Mouse (Mus musculus) heart, postnatal 36 days (tissue): ENCODE measurements around the gene Stpg1. TPM values are rescaled to one million over a fixed set of nuclear protein-coding genes. Genes with fewer than 3 reads are reported as not detected.

Source experiments
- DNase-seq, 2 experiments: peaks; one replicate each; pipeline ENCODE4 v3.0.0; 2021 to 2022
- intact Hi-C: fragments of 180-260 bp; cut with DNase I; formaldehyde crosslinking; loops from one replicate; pipeline ENCODE4 v1.15.1; 2025
- total RNA-seq, 2 experiments: library from RNA; stranded (reverse); gene quantifications; 2 replicates each; pipeline ENCODE4 v1.2.3; 2021

Gene Stpg1
- total RNA-seq, 2 experiments from 2014 or later = 0.38 TPM; not detected in 1

GRCm38 (mm10) chr4:135546793-135547192, 52.2 kb downstream of the Stpg1 start:
- intact Hi-C loops = no loop called here
- no peak for DNase-seq

DNA sequence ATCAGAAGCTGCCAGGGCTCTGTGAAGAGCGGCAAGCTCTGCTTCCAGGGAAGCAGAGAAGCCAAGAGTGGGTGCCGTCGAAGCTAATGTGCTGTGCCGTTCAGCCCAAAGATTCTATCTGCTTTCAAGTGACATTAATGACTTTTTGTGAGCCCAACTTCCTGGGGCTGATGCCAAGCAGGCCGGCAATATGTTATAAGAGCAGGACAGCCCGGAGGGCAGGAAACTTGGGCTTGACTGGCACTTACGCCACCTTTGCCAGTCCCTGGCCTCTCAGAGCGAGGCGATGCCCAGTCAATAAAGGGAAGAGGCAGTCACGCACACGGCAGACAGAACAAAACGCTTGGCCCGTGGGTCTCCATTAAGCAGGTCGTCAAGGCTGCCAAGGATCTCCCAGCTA, 53.0 kb downstream of the Stpg1 start:
- intact Hi-C loops = no loop called here
- no peak for DNase-seq

GRCm38 (mm10) chr4:135548108-135548507, 53.5 kb downstream of the Stpg1 start:
- DNase-seq = no peak
- intact Hi-C loops = no loop called here

- intact Hi-C loops = no loop called here
- DNase-seq = no peak
Measured at GRCm38 (mm10) chr4:135548521-135549077, 54.0 kb downstream of the Stpg1 start.

DNA sequence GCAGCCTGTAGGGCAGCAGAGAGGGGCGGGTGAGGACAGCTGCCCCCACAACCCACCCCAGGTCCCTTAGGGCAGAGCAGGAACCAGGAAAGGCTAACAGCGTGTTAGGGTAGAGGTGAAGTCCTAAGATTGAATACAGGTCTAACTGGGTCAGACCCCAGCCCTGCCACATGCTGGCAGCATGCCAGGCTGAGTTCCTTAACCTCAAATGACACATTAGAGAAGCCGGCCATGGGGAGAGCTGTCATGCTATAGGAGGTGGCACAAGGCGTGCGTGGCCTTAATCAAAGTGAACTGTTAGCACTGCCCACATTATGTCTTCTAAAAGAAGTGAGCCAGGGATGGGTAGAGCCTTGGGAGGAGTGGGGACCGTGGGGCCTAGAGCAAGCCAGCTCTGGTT, 54.7 kb downstream of the Stpg1 start:
- DNase-seq = no peak
- intact Hi-C loops = no loop called here

DNA sequence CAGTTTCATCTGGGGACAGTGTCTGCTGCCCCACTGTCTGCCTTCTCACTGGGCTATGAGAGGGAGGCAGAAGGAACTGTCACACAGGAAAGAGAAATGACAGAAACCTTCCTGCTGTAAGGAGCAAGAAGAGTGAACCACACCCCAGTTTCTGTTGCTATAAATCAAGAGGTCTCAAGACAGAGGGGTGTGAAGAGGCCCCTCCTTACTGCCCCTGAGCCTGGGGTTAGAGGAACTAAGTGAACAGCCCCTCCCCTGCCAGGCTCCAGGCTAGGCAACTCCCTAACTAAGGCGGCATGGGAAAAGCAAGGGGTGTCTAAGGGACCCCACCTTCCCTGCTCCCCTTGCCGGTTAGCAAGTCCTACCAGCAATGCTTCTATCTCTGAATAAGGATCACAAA, 69.2 kb downstream of the Stpg1 start:
- no peak for DNase-seq
- intact Hi-C loops = loop anchor here (2.0 kb wide), 1 partner anchor 95 kb away; no protein-coding TSS in a partner anchor

GRCm38 (mm10) chr4:135565400-135565799, 70.8 kb downstream of the Stpg1 start:
- intact Hi-C loops = loop anchor here (2.0 to 5.0 kb wide), 2 partner anchors 43 to 93 kb away; no protein-coding TSS in a partner anchor
- DNase-seq = peak; percentile 63 to 73

GRCm38 (mm10) chr4:135567042-135567441, 72.5 kb downstream of the Stpg1 start:
- intact Hi-C loops = loop anchor here (5.0 kb wide), 1 partner anchor 45 kb away; no protein-coding TSS in a partner anchor
- peak; percentile 25 to 41 for DNase-seq

GRCm38 (mm10) chr4:135567484-135567883, 72.9 kb downstream of the Stpg1 start:
- DNase-seq = no peak
- intact Hi-C loops = loop anchor here (5.0 kb wide), 1 partner anchor 45 kb away; no protein-coding TSS in a partner anchor

GRCm38 (mm10) chr4:135569201-135569600, 74.6 kb downstream of the Stpg1 start:
- intact Hi-C loops = loop anchor here (5.0 kb wide), 1 partner anchor 47 kb away; no protein-coding TSS in a partner anchor
- DNase-seq = no peak

DNA sequence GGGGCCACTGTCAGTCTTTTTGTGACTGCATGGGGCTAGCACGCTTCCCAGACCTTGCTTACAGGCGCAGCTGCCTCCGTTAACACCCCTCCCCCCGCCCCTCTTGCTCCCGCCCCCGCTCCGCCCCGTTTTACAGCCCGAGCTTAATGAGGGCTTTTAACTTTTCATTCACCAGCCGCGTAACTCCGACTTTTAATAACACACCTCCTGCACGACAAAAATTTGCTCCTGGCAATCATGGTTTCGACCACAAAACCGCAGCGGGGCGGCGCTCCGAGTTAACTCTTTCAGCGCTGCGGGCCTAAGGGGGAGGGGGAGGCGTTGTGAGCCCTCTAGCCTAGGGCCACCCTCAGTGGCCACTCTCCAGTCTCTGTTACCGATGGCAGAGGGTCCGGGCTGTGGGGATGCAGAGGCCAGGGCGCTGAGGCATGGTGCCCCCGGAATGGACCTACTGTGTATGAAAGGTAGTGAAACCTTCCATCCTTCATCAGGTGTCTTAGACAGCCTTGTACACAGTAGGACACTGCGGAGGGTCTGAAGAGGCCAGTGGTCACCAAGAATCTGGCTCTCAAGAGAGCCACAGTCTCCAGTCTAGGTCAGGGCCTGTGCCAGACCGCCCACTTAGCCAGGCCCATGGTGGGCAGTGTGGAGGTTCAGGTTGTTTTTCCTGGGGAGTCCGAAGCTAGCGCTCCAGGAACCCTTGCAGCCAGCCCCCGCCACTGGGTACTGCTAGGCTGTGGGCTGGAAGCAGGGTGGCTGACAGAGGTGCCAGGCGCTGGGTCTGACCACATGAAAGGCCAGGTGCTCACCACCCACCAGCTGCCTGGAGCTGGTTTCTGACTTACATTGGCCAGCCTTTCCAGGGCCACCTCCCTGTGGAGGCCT, 75.8 kb downstream of the Stpg1 start:
- intact Hi-C loops = no loop called here
- DNase-seq = peak; percentile 17 to 39

DNA sequence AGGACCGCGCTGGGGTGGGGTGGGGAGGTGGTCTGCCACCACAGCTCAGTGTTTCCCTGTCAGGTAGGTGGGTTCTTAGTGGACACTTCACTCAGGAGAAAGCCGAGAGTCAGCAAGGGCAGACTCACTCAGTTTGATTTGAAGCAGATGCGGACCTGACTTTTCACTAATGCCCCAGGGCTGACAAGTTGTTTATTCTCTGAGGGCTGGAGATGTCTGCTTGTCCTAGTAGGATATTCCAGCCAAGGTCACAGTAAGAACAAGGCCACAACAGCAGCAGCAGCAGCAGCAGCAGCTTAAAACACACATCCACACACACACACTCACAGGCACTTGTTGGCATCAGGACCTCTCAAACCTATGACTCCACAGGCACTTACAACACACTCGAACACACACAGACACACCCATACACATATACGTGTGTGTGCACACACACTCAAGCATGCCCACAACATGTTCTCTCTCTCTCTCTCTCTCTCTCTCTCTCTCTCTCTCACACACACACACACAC, 76.5 kb downstream of the Stpg1 start:
- intact Hi-C loops = no loop called here
- DNase-seq = no peak

GRCm38 (mm10) chr4:135572276-135572675, 77.7 kb downstream of the Stpg1 start:
- intact Hi-C loops = no loop called here
- no peak for DNase-seq

DNA sequence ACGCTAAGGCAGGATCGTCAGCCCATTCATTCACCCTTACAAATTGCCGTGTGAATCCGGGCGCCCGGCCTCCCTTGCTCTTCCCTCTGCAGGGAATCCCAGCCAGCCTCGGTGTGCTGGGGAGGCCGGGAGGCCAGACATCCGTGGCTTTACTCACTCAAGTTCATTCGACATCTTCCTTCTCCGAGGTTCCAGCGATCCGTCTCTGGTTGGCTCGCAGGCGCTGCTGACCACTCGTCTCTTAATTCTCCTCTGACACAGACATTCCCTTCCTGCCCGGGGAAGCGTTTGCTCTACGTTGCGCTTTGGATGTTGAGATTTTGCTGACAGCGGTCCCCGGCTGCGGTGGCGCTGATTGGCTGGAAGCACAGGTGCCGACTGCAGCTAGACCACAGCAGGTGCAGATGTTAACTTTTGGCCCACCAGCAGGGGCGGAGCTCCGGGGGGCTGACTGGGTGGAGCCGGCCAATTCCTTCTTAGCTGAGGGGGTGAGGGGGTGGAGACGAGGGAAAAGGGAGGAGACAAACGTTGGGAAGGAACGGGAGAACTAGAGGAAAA, 78.7 kb downstream of the Stpg1 start, which contains the start of gene Grhl3:
TSS of gene Grhl3 (minus strand) at position 380 of the 558 bp plus-strand sequence.
- intact Hi-C loops = no loop called here
- peak in 1 of 2 experiments; percentile 21 for DNase-seq

- intact Hi-C loops = no loop called here
- no peak for DNase-seq
Measured at GRCm38 (mm10) chr4:135575365-135576140, 81.0 kb downstream of the Stpg1 start.

DNA sequence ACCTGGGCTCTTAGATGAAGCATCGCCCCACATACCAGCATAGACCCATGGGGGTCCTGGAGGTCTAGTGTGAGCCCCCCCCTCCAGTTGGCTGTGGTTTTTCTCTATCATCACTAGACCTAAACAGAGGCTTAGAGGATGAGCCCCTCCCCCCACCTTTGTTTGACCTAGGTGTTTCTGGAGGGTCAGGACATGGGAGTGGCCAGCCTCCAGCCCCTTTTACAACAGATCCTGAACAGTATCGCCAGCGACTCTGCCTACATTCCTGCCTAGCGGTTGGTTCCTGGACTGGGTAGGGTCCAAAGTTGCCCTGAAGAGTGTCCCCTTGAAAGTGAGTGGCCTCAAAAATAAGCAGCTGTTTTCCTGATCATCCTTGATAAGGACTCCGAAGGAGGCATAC, 83.9 kb downstream of the Stpg1 start:
- intact Hi-C loops = no loop called here
- DNase-seq = no peak

GRCm38 (mm10) chr4:135579695-135580094, 85.1 kb downstream of the Stpg1 start:
- DNase-seq = no peak
- intact Hi-C loops = no loop called here

DNA sequence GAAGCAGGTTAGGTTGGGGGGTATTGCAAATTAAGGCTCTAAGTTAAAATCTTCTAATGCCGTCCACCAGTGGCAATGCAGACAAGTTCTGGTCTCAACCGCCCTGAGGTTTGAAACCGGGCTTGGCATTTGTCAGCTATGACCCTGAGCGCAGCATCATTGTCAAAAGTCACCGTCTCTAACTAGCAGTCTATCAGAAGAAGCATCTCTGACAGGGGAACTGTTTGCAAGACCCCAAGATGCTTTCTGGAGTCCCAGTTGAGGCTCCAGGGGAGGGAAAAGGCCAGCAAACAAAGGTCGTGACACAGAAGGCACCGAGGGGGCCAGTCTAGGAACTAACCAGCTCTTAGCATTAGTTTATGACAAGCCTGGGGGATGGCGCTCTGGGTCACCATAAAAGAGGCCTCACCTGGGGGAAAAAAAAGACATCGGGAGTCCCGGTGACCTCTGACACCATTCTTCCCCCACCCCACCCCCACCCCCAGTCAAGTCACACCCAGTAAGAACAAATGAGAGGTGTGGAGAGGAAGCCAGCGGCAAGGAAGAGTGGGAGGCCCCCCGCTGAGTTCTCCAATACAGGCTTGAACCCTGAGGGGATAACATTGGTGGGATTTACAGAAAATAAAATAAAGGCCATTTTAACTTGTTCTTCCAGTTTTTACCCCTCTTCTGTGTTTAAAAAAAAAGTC, 86.8 kb downstream of the Stpg1 start:
- no peak for DNase-seq
- intact Hi-C loops = no loop called here

DNA sequence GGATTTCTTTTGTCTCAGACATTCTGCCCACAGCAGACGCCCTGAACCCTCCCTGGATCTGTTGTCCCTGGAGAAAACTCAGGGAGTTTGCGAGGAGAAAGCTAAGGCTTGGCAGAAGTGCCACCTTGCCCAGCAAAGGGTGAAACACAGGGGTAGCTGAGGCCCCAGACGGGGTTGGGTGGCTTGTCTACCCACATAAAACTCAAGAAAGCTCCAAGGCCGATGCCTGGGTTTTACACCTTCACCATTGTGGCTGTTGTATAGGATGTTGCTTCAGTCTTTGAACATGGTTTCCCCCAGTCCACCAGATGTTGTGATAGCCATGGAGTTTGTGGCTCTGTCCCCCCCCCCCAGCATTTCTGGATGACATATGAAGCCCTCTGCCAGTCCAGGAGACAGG, 90.2 kb downstream of the Stpg1 start:
- no peak for DNase-seq
- intact Hi-C loops = no loop called here
